Mouse (Mus musculus) kidney, postnatal 25 days (tissue): ENCODE data around the gene Stx8.

Experiments used
- DNase-seq, 2 experiments: peaks; one replicate each; pipeline ENCODE4 v3.0.0; 2021; ENCODE audit warnings: mixed read lengths in 2 of 2

Stx8 gene

GRCm38 (mm10) chr11:67965905-67966878 lies at the start of gene Stx8:
Gene Stx8, plus strand, starts transcription at chr11:67966193.
- DNase-seq = peak; percentile 97 to 98

DNA sequence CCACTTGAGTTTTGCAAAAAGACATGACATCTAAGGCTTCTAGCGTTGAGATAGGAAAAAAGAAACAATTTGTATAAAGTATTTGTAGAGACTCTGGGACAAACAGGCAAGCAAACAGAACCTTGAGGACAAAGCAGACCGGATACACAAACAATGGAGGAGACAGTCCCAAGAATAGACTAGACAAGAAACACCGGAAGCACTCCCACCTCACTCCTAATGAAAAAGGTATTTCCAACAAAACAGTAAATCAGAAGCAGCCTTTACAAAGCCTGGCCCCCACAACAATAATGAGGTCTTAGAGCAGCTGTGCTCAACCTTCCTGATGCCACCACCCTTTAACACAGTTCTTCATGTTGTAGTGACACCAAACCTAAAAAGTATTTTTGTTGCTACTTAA lies 48.9 kb upstream of the Stx8 start:
- DNase-seq = peak in 1 of 2 experiments; percentile 27

- no peak for DNase-seq
Observed at GRCm38 (mm10) chr11:67919593-67919992, 46.4 kb upstream of the Stx8 start.

GRCm38 (mm10) chr11:67920226-67920960 lies 45.6 kb upstream of the Stx8 start:
- DNase-seq = no peak

GRCm38 (mm10) chr11:67921091-67921826 lies 44.7 kb upstream of the Stx8 start:
- peak; percentile 66 to 87 for DNase-seq

- peak; percentile 90 to 96 for DNase-seq
Observed at GRCm38 (mm10) chr11:67921827-67922754, 43.9 kb upstream of the Stx8 start, which contains the start of gene Usp43. Gene Usp43, minus strand, starts transcription at chr11:67922153.

DNA sequence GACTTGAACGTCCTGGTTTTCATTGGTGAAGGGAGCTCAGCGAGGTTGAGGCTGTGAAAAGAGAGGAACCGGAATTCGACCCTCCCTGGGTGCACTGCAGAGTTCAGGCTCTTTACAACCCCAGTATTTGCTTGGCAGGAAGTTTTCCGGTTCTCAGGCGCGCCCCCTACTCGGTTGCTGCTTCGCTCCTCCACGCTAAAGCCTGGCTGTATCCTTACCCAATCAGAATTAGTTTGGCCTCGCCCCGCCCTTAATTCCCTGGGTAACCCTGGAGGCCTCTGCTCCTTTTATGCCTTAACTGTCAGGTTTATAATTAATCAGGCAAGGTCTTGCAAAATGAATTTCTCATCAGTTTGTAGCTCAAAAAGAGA lies 43.3 kb upstream of the Stx8 start:
- peak; percentile 96 for DNase-seq

DNA sequence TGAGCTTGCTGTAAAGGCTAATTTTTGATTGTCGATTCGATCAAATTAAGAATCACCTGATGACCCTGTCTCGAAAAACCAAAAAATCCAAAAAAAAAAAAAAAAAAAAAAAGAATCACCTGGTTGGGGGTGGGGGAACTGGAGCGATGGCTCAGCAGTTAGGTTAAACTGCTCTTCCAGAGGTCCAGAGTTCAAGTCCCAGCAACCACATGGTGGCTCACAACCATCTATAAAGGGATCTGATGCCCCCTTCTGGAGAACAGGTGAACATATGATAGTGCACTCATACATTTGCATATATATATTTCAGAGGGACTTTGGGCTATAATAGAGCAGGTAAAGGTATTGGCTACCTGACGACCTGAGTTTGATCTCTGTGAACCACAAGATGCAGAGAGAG lies 42.3 kb upstream of the Stx8 start:
- peak in 1 of 2 experiments; percentile 14 for DNase-seq

DNA sequence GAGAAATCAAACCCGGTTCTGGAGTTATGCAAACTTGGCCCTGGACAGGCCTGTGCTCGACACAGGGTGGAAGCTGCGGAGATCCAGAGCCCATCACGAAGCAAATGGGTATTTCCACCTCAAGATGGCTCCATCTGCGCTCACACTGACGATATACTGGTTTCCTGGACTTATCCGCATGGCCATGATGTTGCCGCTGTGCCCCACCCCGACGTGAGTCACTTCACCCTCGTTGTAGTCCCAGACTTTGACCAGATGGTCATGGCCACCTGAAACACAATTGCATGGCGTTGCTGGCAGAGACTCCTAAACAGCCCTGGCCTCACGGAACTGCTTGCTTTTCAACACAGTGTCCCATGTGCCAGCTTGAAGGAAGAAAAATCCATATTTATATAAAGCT lies 41.0 kb upstream of the Stx8 start:
- no peak for DNase-seq

GRCm38 (mm10) chr11:67926348-67927055 lies 39.5 kb upstream of the Stx8 start:
- DNase-seq = no peak

DNA sequence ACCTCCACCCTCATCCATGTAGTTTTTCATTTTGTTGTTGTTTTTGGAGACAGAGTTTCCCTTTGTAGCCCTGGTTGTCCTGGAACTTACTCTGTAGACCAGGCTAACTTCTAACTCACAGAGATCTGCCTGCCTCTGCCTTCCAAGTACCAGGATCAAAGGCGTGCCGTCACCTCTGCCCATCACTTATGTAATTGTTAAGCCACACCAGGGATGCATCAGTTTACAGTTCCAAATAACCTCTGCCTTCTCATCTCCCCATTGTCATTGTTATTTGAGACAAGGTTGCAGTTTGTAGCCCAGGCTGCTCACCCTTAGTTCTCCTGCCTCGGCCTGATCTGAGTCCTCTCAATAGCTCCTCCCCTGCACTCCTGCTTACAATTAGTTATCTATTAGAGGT lies 33.8 kb upstream of the Stx8 start:
- DNase-seq = no peak

DNA sequence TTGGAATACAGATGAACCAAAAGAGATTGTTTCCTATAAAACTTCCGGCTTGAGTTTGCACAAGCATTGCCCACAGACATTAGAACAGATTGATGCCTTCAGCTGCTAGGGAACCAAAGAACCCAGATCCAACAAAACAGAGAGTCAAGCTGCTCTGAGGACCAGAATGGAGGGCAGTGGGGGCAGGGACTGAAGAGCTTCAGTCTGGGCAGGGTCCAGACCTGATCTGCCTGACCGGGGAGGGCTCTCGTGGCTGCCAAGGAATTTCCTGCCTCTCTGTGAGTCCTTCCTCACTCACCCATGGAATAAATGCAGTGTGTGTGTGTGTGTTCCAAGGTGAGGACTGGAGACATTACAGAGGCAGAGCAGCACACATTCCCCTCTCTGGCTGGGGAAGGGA lies 17.8 kb upstream of the Stx8 start:
- peak; percentile 36 to 77 for DNase-seq

- peak in 1 of 2 experiments; percentile 29 for DNase-seq
Observed at GRCm38 (mm10) chr11:67949475-67949874, 16.5 kb upstream of the Stx8 start.

GRCm38 (mm10) chr11:67953604-67954003 lies 12.4 kb upstream of the Stx8 start:
- no peak for DNase-seq

- no peak for DNase-seq
Observed at GRCm38 (mm10) chr11:67954413-67954812, 11.6 kb upstream of the Stx8 start.

- no peak for DNase-seq
Observed at GRCm38 (mm10) chr11:67964110-67964509, 1.9 kb upstream of the Stx8 start.

GRCm38 (mm10) chr11:67965242-67965883 lies 630 bp upstream of the Stx8 start, which contains the start of gene Cfap52:
Gene Cfap52, minus strand, starts transcription at chr11:67965651.
- peak; percentile 92 for DNase-seq

DNA sequence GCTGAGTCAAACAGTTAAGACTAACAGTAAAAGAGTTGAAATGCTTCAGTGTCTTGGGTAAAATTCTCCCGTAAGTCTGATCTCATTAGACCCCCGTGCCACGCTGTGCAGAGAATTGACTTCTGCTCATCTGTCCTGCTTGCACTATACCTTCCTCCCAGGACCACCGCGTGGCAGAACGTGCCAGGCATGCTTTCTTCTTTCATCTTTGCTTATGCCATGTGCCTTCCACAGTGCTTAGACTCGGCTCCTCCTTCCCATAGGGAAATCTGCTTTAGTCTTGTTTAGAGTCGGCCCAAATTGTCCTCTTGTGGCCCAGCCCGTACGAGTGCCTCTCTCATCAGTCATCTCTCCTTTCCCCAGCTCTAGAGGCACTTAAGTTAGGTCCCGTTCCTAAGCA lies 1.8 kb downstream of the Stx8 start:
- no peak for DNase-seq

- DNase-seq = no peak
Observed at GRCm38 (mm10) chr11:67972606-67973005, 6.6 kb downstream of the Stx8 start.

GRCm38 (mm10) chr11:67973225-67973624 lies 7.2 kb downstream of the Stx8 start:
- no peak for DNase-seq

GRCm38 (mm10) chr11:67975252-67975651 lies 9.3 kb downstream of the Stx8 start:
- peak in 1 of 2 experiments; percentile 26 for DNase-seq
